Mouse (Mus musculus): ENCODE measurements around the gene Rabif.

Rabif gene

GRCm38 (mm10) chr1:134495216-134495539 is 730 bp downstream of the Rabif start:
- POLR2A ChIA-PET = interaction anchor here (0.5 to 7.2 kb wide), 66 partner anchors 7 to 639 kb away, joined by 3 to 96 read pairs (median 4); partner anchors contain the start of genes Kdm5b (in 2 of the 4), Klhl12 (in 2 of the 4), Adipor1 (in 1 of the 4) and Btg2 (in 1 of the 4)
- CTCF ChIA-PET = interaction anchor here (0.5 to 1.6 kb wide), 23 partner anchors 10 to 503 kb away, joined by 3 to 20 read pairs (median 4); partner anchors contain the start of gene Ppp1r12b (in 1 of the 4)

GRCm38 (mm10) chr1:134495991-134496390 is 1.5 kb downstream of the Rabif start:
- CTCF ChIA-PET = interaction anchor here in 3 of 4 experiments (0.6 to 0.9 kb wide), 3 partner anchors 16 to 127 kb away, joined by 3 read pairs; no protein-coding TSS in a partner anchor
- POLR2A ChIA-PET = interaction anchor here in 3 of 4 experiments (0.5 to 7.2 kb wide), 29 partner anchors 10 to 280 kb away, joined by 3 to 71 read pairs (median 4); partner anchors contain the start of genes Adipor1 (in 1 of the 3) and Klhl12 (in 1 of the 3)

- POLR2A ChIA-PET = interaction anchor here (0.5 to 9.6 kb wide), 52 partner anchors 8 to 713 kb away, joined by 3 to 96 read pairs (median 5); partner anchors contain the start of genes Adipor1 (in 2 of the 4), Cyb5r1 (in 2 of the 4), Klhl12 (in 2 of the 4) and Rabif (in 2 of the 4)
- CTCF ChIA-PET = interaction anchor here in 2 of 4 experiments (0.6 to 1.3 kb wide), 7 partner anchors 18 to 138 kb away, joined by 3 to 8 read pairs (median 4); no protein-coding TSS in a partner anchor
These were observed 6.5 kb downstream of the Rabif start for GRCm38 (mm10) chr1:134500916-134501315.

GRCm38 (mm10) chr1:134506201-134506600 is 11.8 kb downstream of the Rabif start:
- POLR2A ChIA-PET = interaction anchor here in 3 of 4 experiments (0.6 to 9.6 kb wide), 8 partner anchors 10 to 98 kb away, joined by 3 to 96 read pairs (median 5); partner anchors contain the start of gene Rabif (in 3 of the 3)
- CTCF ChIA-PET = interaction anchor here in 2 of 4 experiments (0.9 to 1.7 kb wide), 3 partner anchors 11 to 13 kb away, joined by 3 to 6 read pairs (median 3); partner anchors contain the start of gene Rabif (in 1 of the 2)

GRCm38 (mm10) chr1:134510018-134510417 is 15.6 kb downstream of the Rabif start:
- ChIA-PET POLR2A (interaction anchor here in 3 of 4 experiments (0.8 to 2.9 kb wide), 15 partner anchors 9 to 112 kb away, joined by 3 to 21 read pairs (median 5); partner anchors contain the start of gene Rabif (in 2 of the 3)), CTCF (interaction anchor here in 2 of 4 experiments (0.7 to 0.8 kb wide), 3 partner anchors 9 to 334 kb away, joined by 3 to 4 read pairs (median 3); no protein-coding TSS in a partner anchor)

- ChIA-PET CTCF (no interaction called here), POLR2A (interaction anchor here in 1 of 4 experiments (1.3 to 2.0 kb wide), 2 partner anchors 23 to 24 kb away, joined by 3 to 7 read pairs; no protein-coding TSS in a partner anchor)
These were observed 17.7 kb downstream of the Rabif start for GRCm38 (mm10) chr1:134512183-134512582.

GRCm38 (mm10) chr1:134512584-134512983 is 18.1 kb downstream of the Rabif start:
- CTCF ChIA-PET = interaction anchor here in 1 of 4 experiments (1.5 kb wide), 1 partner anchor 18 kb away, joined by 9 read pairs; the partner anchor contains the start of gene Rabif

GRCm38 (mm10) chr1:134513312-134513860 is 18.9 kb downstream of the Rabif start:
- CTCF ChIA-PET = interaction anchor here in 3 of 4 experiments (0.5 to 1.5 kb wide), 6 partner anchors 12 to 1029 kb away, joined by 3 to 9 read pairs (median 4); partner anchors contain the start of gene Rabif (in 1 of the 3)

More at GRCm38 (mm10) chr1:134512584-134512983, 18.1 kb downstream of the Rabif start:
- POLR2A ChIA-PET = interaction anchor here in 3 of 4 experiments (0.6 to 5.5 kb wide), 15 partner anchors 10 to 152 kb away, joined by 3 to 47 read pairs (median 7); partner anchors contain the start of genes Rabif (in 2 of the 3) and Klhl12 (in 1 of the 3)

GRCm38 (mm10) chr1:134513876-134514590 is 19.6 kb downstream of the Rabif start:
- CTCF ChIA-PET = interaction anchor here in 3 of 4 experiments (0.5 to 1.5 kb wide), 6 partner anchors 11 to 1028 kb away, joined by 3 to 9 read pairs (median 4); partner anchors contain the start of gene Rabif (in 1 of the 3)
- POLR2A ChIA-PET = interaction anchor here (0.6 to 5.5 kb wide), 35 partner anchors 11 to 325 kb away, joined by 3 to 47 read pairs (median 5); partner anchors contain the start of genes Rabif (in 3 of the 4) and Klhl12 (in 1 of the 4)

More at GRCm38 (mm10) chr1:134513312-134513860, 18.9 kb downstream of the Rabif start:
- POLR2A ChIA-PET = interaction anchor here (0.6 to 5.5 kb wide), 33 partner anchors 11 to 324 kb away, joined by 3 to 47 read pairs (median 5); partner anchors contain the start of genes Rabif (in 3 of the 4) and Klhl12 (in 1 of the 4)

- POLR2A ChIA-PET = interaction anchor here (0.6 to 5.5 kb wide), 20 partner anchors 9 to 446 kb away, joined by 3 to 47 read pairs (median 5); partner anchors contain the start of gene Rabif (in 1 of the 4)
These were observed 21.4 kb downstream of the Rabif start for GRCm38 (mm10) chr1:134515891-134516290.

GRCm38 (mm10) chr1:134516491-134517198 is 22.2 kb downstream of the Rabif start:
- ChIA-PET POLR2A (interaction anchor here (0.6 to 5.5 kb wide), 32 partner anchors 8 to 445 kb away, joined by 3 to 47 read pairs (median 4); partner anchors contain the start of gene Rabif (in 1 of the 4)), CTCF (interaction anchor here in 2 of 4 experiments (0.9 to 1.5 kb wide), 3 partner anchors 8 to 10 kb away, joined by 3 read pairs; no protein-coding TSS in a partner anchor)

More at GRCm38 (mm10) chr1:134515891-134516290, 21.4 kb downstream of the Rabif start:
- CTCF ChIA-PET = interaction anchor here in 3 of 4 experiments (0.9 to 1.2 kb wide), 3 partner anchors 9 to 21 kb away, joined by 3 to 5 read pairs (median 3); no protein-coding TSS in a partner anchor

GRCm38 (mm10) chr1:134517841-134518240 is 23.4 kb downstream of the Rabif start:
- POLR2A ChIA-PET = interaction anchor here in 3 of 4 experiments (0.7 to 5.5 kb wide), 18 partner anchors 9 to 173 kb away, joined by 3 to 47 read pairs (median 4); partner anchors contain the start of genes Klhl12 (in 1 of the 3) and Rabif (in 1 of the 3)

GRCm38 (mm10) chr1:134518677-134519076 is 24.2 kb downstream of the Rabif start:
- ChIA-PET CTCF (interaction anchor here (0.5 to 1.2 kb wide), 61 partner anchors 8 to 1646 kb away, joined by 3 to 16 read pairs (median 3); partner anchors contain the start of genes Rabif (in 3 of the 4), Adipor1 (in 1 of the 4) and Klhl12 (in 1 of the 4)), POLR2A (interaction anchor here (0.5 to 5.2 kb wide), 49 partner anchors 9 to 611 kb away, joined by 3 to 43 read pairs (median 4); partner anchors contain the start of genes Klhl12 (in 2 of the 4) and Rabif (in 1 of the 4))

More at GRCm38 (mm10) chr1:134517841-134518240, 23.4 kb downstream of the Rabif start:
- CTCF ChIA-PET = interaction anchor here in 2 of 4 experiments (0.9 to 1.5 kb wide), 3 partner anchors 12 to 84 kb away, joined by 3 to 8 read pairs (median 3); no protein-coding TSS in a partner anchor

GRCm38 (mm10) chr1:134519201-134519600 is 24.8 kb downstream of the Rabif start:
- ChIA-PET POLR2A (interaction anchor here (0.6 to 5.2 kb wide), 42 partner anchors 8 to 611 kb away, joined by 3 to 43 read pairs (median 4); partner anchors contain the start of genes Klhl12 (in 2 of the 4) and Rabif (in 1 of the 4)), CTCF (interaction anchor here (0.5 to 1.2 kb wide), 55 partner anchors 8 to 1647 kb away, joined by 3 to 16 read pairs (median 3); partner anchors contain the start of genes Rabif (in 2 of the 4), Adipor1 (in 1 of the 4) and Klhl12 (in 1 of the 4))

- ChIA-PET POLR2A (interaction anchor here (0.6 to 3.1 kb wide), 7 partner anchors 11 to 1468 kb away, joined by 3 to 11 read pairs (median 5); partner anchors contain the start of genes Klhl12 (in 2 of the 4) and Zbed6 (in 1 of the 4)), CTCF (no interaction called here)
These were observed 25.7 kb downstream of the Rabif start for GRCm38 (mm10) chr1:134520001-134520721.
